Mouse (Mus musculus) myocyte (in vitro differentiated cells): ENCODE measurements around the gene Safb.

ENCODE experiments used
- CEBPB ChIP-seq: IDR thresholded peaks from 2 replicates; pipeline ENCODE4 v1.6.1; 2011; ENCODE audit warnings: mild to moderate bottlenecking, moderate library complexity; ENCODE audit not compliant: poor library complexity, insufficient read depth, severe bottlenecking
- E2F4 ChIP-seq: IDR thresholded peaks from one replicate; pipeline ENCODE4 v1.6.1; 2011; ENCODE audit warnings: mild to moderate bottlenecking, control low read depth, moderate library complexity; ENCODE audit not compliant: insufficient read depth
- MAX ChIP-seq: IDR thresholded peaks from one replicate; pipeline ENCODE4 v1.6.1; 2011; ENCODE audit warnings: low read depth, mild to moderate bottlenecking, control low read depth
- MYOD1 ChIP-seq, 3 experiments: IDR thresholded peaks; one replicate each; pipeline ENCODE4 v1.6.1; 2011; ENCODE audit warnings: control low read depth in 2 of 3, low read depth in 2 of 3, mild to moderate bottlenecking in 2 of 3, moderate library complexity in 1 of 3; ENCODE audit not compliant: insufficient read length in 2 of 3, control insufficient read depth in 1 of 3
- MYOG ChIP-seq, 3 experiments: IDR thresholded peaks; one replicate each; pipeline ENCODE4 v1.6.1; 2011; ENCODE audit warnings: control low read depth in 2 of 3, low read depth in 2 of 3, mild to moderate bottlenecking in 2 of 3; ENCODE audit not compliant: insufficient read length in 2 of 3, control insufficient read depth in 1 of 3, insufficient read depth in 1 of 3
- POLR2A ChIP-seq: IDR thresholded peaks from one replicate; pipeline ENCODE4 v1.6.1; 2011; ENCODE audit warnings: low read depth, mild to moderate bottlenecking, control low read depth, moderate library complexity; ENCODE audit not compliant: insufficient read length
- POLR2AphosphoS2 ChIP-seq: IDR thresholded peaks from one replicate; pipeline ENCODE4 v1.6.1; 2011; ENCODE audit warnings: low read depth, control low read depth; ENCODE audit not compliant: insufficient read length
- TCF12 ChIP-seq: IDR thresholded peaks from one replicate; pipeline ENCODE4 v1.6.1; 2011; ENCODE audit warnings: mild to moderate bottlenecking, control low read depth; ENCODE audit not compliant: poor library complexity, insufficient read depth, severe bottlenecking
- TCF3 ChIP-seq: IDR thresholded peaks from one replicate; pipeline ENCODE4 v1.6.1; 2011; ENCODE audit warnings: low read depth, control low read depth; ENCODE audit not compliant: insufficient read length

- TF ChIP-seq E2F4 (no peak), MAX (no peak), TCF3 (no peak), POLR2A (no peak), MYOD1 (IDR thresholded peaks at IDR 0.05; ENCODE audit: control insufficient read depth in 1 of 3, insufficient read length in 2 of 3, low read depth in 2 of 3) (peak in 2 of 3 experiments; percentile 51 to 86), MYOG (IDR thresholded peaks at IDR 0.05; ENCODE audit: control insufficient read depth in 1 of 3, insufficient read depth in 1 of 3, insufficient read length in 2 of 3, low read depth in 2 of 3) (peak in 2 of 3 experiments; percentile 41 to 64), CEBPB (no peak), POLR2AphosphoS2 (no peak), TCF12 (peak; percentile 48)
Measured at GRCm38 (mm10) chr17:56592553-56592952, 7.9 kb downstream of the Safb start.
